Mouse (Mus musculus): ENCODE measurements around the gene Efcab6.

DNA sequence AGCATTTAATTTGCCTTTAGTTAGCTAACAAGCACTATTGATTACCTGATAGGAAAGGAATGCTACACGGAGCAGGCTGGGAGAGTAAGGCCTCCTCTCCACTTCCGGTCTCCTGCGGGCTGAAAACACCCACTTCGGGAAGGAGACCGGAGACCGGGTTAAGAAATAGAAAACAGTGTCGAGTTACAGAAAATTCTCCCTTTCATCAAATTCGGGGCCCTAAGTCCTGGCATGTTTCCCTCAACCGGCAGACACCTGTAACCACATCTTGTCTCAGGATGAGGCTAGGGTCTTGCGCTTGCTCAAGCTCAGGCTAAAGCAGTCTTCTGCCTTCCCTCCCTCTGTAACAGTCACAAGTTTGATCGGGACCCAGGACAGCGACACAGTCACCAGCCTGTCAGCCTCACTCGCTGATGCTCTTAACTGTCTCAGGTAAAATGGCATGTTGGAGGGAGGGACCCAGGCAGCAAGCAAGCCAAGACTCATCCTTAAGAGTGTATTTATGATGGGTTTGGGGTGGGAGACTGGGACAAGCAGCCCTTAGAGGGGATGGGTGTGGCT, 5.0 kb upstream of the Efcab6 start:
- TF ChIP-seq POLR2A (IDR thresholded peaks at IDR 0.05; ENCODE audit: borderline replicate concordance, control insufficient read depth, low read depth, low read length) (no peak), CTCF (IDR thresholded peaks at IDR 0.05; ENCODE audit: control insufficient read depth, insufficient read depth, low read length) (no peak)
